Mouse (Mus musculus): ENCODE results near the gene Csk.

DNA sequence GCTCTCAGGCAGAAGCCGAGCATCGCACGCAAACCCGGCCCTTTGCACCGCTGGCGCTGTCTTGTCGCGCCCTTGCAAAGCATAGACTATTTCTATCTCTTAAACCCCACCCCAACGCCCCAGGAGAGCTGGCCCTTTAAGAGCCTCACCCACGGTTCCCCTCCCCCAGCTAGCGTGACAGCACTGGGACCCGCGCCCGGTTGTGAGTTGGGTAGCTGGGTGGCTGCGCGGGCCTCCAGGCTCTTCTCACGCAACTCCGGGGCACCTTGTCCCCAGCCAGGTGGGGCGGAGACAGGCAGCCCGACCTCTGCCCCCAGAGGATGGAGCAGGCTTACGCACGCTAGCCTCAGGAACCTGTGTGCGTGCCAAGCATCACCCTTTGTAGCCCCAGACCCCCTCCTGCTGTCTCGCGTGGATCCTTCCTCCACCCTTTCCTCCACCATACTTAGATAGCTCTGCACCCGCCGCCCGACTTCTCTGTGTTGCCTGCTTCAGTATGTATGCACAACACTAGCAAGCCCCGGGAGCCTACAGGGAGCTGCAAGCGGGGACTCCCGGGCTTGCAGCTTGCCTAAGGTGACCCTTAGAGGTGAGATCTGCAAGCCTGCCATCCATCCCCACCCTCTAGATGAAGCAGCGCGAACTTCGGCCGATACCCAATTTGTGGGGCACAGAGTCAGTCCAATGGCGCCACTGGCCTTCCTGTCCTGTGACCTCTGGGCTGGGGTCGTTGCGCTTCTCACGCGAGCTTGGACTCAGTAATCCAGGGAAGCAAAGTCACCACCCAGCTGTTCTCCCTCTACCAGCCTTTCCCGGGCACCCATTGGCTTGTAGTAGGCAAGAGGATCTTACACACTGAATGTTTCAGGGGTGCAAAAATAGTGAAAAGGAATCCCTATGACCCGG lies 43.2 kb upstream of the Csk start:
- TF ChIP-seq CTCF (IDR thresholded peaks at IDR 0.05; ENCODE audit: borderline replicate concordance, insufficient read depth, low read length) (no peak), POLR2A (IDR thresholded peaks at IDR 0.05; ENCODE audit: low read depth, low read length) (no peak)

All from embryonic fibroblast, embryonic 13.5 days (primary cell).